Mouse (Mus musculus): ENCODE measurements around the gene Tle2.

The Tle2 gene

DNA sequence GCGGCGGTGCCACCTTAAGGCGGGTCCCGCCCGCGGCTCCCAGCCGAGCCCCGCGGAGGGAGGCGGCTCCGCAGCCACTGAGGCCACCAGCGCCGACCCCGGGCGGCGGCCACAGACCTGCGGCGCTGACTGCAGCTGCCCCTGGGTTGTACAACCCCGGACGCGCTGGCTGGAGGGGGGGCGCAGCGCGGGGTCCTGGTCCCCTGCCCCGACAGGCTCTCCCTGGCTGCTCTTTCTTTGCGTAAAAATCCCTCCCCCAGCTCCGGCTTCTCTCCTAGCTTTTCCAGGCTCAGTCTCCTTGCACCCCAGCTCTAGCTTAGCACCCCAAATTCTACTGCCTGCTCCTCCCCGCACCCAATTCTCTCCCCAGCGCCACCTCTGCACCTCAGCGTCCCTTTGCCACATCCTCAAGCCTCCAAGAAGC lies 859 bp downstream of the Tle2 start:
- DNase-seq (ENCODE audit: low spot score in 2 of 2) = peak in 1 of 2 experiments; percentile 40

- DNase-seq (ENCODE audit: low spot score in 2 of 2) = peak in 1 of 2 experiments; percentile 23
Measured at GRCm38 (mm10) chr10:81575695-81576094, 1.3 kb downstream of the Tle2 start.

- no peak for DNase-seq (ENCODE audit: low spot score in 2 of 2)
Measured at GRCm38 (mm10) chr10:81579967-81580366, 5.6 kb downstream of the Tle2 start.

DNA sequence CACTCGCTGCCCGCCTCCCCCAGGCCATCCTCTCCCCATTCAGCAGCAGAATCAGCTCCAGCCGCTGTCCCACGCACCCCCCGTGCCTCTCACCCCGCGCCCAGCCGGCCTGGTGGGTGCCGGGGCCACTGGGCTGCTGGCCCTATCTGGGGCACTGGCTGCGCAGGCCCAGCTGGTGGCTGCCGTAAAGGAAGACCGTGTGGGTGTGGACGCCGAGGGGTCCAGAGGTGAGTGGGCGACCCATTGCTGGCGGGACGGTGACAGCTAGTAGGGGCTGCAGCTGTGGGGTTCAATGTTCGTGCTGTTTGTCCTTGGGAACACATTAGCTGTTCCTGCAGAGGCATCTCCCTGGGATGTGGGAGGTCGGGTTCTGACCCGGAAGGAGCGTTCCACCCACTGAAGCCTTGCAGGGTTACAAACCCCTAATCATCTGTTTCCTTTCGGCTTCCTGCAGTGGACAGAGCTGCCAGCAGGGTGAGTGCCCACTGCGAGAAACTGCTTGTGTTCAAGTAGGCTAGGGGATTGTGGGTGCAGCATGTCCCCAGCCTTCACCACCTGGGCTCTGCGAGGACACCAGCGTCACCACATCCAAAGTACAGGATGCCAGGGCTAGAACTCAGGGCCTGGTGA lies 6.2 kb downstream of the Tle2 start:
- no peak for DNase-seq (ENCODE audit: low spot score in 2 of 2)

DNA sequence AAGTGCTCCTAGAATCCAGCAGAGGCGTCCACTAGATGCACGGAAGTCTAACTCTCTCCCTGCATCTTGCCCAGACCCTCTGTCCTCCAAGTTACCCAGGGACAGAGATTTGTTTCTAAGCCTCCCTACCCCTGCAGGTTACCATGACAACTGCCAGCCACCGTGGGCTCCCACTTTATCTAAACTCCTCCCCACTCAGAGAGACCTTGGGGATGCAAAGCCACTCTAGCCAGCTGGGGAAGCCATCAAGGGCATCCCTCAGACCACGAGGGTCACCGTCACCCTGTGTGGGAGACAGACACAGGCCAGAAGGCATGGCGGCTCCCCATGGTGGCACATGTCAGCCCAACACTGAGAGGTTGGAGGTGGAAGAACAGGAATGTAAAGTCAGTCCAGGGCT lies 9.0 kb downstream of the Tle2 start:
- no peak for DNase-seq (ENCODE audit: low spot score in 2 of 2)

DNA sequence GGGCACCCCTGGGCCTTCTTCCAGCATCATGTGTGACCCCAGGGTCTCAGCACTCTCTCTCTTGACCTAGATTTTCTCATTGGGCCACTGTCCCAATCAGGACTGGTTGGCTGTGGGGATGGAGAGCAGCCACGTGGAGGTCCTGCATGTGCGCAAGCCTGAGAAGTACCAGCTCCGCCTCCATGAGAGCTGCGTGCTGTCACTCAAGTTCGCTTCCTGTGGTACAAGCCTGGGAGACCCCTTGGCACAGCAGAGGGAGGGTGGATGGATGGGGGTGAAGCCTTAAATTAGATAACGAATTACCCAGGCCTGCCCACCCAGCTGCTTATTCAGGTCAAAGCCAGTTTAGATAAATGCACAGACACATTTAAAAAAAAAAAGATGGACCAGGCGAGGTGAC lies 14.4 kb downstream of the Tle2 start:
- no peak for DNase-seq (ENCODE audit: low spot score in 2 of 2)

DNA sequence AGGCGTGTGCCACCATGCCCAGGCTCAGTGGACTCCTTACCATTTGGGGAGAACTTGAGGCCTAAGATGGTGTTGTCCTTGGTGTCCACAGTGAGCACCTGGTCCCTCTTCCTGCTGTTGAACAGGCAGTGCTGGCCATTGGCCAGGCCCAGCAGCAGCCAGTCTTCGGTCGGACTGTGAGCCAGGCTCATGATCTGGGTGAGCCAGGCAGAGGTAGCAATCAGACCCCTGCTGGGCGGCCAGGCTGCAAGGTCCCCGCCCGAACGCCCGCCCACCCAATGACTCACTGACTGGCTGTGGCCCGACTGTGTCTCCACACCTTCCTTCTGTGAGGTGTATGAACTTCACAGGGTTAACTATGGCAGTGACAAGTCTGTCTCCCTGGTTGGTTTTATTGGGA lies 17.5 kb downstream of the Tle2 start:
- DNase-seq (ENCODE audit: low spot score in 2 of 2) = no peak

GRCm38 (mm10) chr10:81592631-81593030 lies 18.3 kb downstream of the Tle2 start:
- DNase-seq (ENCODE audit: low spot score in 2 of 2) = no peak

DNA sequence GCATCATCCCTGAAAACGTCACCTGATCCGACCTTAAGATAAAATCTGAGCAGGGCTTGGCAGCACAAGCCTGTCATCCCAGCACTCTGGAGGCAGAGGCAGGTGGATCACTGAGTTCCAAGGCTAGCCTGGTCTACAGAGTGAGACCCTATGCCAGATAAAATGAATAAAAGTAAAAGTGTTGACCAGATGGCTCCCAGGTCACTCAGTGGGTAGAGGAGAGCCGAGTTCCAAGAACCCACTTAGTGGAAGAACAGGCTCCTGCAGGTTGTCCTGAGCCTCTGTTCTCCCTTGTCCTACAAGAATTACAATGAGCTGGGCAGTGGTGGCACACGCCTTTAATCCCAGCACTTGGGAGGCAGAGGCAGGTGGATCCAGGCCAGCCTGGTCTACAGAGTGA lies 18.9 kb downstream of the Tle2 start:
- DNase-seq (ENCODE audit: low spot score in 2 of 2) = no peak

DNA sequence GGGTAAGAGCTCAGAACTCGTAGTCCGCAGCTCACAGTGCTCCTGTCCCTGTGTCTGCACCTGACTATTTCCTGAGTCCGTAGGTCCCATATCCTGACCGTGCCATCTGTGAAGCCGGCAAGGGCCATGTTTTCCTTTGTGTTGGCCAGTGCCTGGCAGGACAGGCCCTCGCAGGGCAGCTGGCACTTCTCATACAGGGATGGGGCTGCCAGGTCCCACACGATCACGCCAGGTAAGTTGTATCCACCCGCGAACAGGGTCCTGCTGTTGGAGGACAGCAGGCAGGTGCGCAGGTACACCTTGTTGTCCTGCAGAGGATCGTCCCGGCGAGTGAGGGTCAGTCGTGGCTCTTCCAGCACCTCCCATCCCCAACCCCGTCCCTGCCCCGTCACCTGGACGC lies 19.6 kb downstream of the Tle2 start:
- no peak for DNase-seq (ENCODE audit: low spot score in 2 of 2)

- no peak for DNase-seq (ENCODE audit: low spot score in 2 of 2)
Measured at GRCm38 (mm10) chr10:81595599-81595998, 21.2 kb downstream of the Tle2 start.

- peak in 1 of 2 experiments; percentile 63 for DNase-seq (ENCODE audit: low spot score in 2 of 2)
Measured at GRCm38 (mm10) chr10:81596611-81597010, 22.2 kb downstream of the Tle2 start.

GRCm38 (mm10) chr10:81597137-81597950 lies 23.0 kb downstream of the Tle2 start:
- peak; percentile 54 to 63 for DNase-seq (ENCODE audit: low spot score in 2 of 2)

DNA sequence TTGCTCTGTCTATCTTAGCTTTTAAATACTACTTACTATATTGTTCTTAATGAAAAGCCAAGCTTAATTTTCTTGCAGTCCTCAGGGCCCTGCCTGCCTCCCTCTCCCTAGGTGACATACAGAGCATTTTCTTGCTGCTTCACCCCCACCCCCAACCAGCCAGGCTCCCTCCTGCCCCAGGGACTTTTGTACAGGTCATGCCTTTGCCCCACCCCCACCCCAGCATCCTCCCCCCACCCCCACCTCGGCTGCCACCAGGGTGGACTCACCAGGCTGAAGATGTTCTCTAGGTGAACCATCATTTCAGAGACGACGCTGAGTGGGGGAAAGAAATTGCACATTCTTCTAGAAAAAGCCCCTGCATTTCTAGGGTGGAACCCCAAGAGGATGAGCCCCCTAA lies 24.0 kb downstream of the Tle2 start:
- no peak for DNase-seq (ENCODE audit: low spot score in 2 of 2)

- no peak for DNase-seq (ENCODE audit: low spot score in 2 of 2)
Measured at GRCm38 (mm10) chr10:81598871-81599270, 24.5 kb downstream of the Tle2 start.

- no peak for DNase-seq (ENCODE audit: low spot score in 2 of 2)
Measured at GRCm38 (mm10) chr10:81599630-81600029, 25.3 kb downstream of the Tle2 start.

- no peak for DNase-seq (ENCODE audit: low spot score in 2 of 2)
Measured at GRCm38 (mm10) chr10:81600096-81600495, 25.7 kb downstream of the Tle2 start.

- DNase-seq (ENCODE audit: low spot score in 2 of 2) = peak; percentile 93 to 94
Measured at GRCm38 (mm10) chr10:81600738-81601203, 26.4 kb downstream of the Tle2 start, which contains the start of gene Tle6. Tle6 (minus strand) TSS chr10:81601073.

DNA sequence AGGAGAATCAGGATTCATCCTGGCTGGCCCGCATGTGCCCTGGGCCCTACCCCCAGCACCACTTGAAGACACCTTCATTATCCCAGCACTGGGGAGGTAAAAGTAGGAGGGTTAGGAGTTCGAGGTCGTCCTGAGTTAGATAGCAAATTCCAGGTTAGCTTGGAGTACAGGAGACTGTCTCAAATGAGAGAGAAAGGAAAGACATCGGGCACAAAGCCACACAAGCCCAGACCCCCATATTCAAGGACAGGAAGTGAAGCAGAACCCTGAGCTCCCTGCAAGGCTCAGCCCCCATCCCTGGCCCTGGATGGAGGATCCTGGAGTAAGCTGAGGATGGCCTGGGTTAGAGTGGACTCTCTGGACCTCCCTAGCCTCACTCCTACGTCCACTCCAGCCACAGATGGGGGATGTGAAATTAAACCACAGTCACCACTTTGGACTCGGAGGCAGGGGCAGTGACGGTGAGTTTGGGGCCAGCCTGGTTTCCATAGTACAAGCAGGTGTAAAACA lies 27.1 kb downstream of the Tle2 start:
- DNase-seq (ENCODE audit: low spot score in 2 of 2) = no peak

- peak; percentile 24 to 40 for DNase-seq (ENCODE audit: low spot score in 2 of 2)
Measured at GRCm38 (mm10) chr10:81602741-81603151, 28.4 kb downstream of the Tle2 start.

GRCm38 (mm10) chr10:81604019-81604967 lies 29.9 kb downstream of the Tle2 start:
- DNase-seq (ENCODE audit: low spot score in 2 of 2) = no peak

Data from heart, adult 9 months (tissue).